Mouse (Mus musculus): Measurements from ENCODE around the gene Tmem38a.
A peak's percentile ranks its signal among the peaks of the same experiment; 100 is the strongest.

The Tmem38a gene

DNA sequence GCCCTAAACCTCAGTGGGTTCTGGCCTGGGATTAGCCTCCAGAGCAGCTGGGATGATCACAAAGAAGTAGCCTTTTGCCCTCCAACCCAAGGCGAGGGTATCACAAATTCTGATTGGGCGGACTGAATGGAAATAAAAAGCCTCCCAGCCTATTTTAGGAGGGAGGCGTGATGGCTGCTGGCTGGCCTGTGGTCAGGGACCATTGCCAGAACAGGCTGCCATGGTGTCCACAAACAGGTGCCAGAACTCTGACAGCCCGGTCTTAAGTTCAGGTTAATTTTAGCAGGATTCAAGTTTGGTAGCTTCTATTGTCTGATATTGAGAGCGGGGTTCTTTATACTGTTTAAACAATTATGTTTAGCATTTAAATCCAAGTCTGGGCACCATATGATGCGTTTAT lies 16.0 kb downstream of the Tmem38a start:
- no peak for DNase-seq

DNA sequence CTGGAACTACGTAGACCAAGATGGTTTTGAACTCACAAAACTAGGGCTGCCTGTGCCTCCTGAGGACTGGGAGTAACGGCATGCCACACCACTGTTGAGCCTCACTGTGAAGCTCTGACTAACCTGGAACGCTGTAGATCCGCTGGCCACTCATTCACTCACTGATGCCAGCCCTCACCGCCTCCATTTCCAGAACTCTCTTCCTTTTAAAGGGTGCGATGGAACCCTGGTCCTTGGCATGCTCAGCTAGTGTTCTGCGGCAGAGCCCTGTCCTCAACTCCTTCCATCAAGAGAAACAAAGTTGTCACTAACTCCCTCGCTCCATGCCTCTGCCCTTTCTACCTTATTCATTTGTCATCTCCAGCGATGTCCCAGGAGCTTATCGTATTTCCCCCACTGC lies 17.0 kb downstream of the Tmem38a start:
- DNase-seq, result no peak

DNA sequence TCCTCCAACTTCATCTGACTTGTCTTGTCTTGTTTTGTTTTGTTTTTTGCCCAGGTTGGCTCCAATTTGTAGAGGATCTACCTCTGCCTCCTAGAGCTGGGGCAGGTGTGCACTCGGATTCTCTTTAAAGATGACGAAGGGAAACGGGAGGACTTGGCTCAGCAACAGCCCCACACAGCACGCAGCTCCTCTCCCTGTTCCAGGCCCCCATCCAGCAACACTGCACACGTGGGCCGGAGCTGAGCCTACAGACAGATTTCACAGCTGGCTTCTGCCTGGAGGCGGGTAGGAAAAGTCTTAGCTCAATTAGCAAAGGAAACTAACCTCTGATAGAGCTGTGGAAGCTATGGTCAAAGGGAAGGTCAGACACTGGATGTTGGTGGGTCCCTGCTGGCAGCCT lies 17.4 kb downstream of the Tmem38a start:
- no peak for DNase-seq

DNA sequence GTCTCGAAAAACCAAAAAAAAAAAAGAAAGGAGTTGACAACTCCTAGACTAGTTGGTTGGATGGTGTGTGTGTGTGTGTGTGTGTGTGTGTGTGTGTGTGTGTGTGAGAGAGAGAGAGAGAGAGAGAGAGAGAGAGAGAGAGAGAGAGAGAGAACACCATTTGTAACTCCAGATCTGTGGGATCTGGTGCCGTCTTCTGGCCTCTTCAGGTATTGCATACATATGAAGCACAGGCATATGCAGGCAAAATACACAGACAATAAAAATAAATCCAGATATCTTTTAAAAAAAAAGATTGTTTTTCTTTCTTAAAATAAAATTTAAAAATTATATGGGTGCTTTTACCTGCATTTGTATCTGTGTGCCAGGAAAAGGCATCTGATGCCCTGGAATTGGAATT lies 18.3 kb downstream of the Tmem38a start:
- peak; percentile 47 for DNase-seq
